Mouse (Mus musculus) spleen, postnatal 4 days (tissue): ENCODE measurements around the gene Stx1a.

Experiments used
- DNase-seq, 2 experiments: peaks; one replicate each; pipeline ENCODE4 v3.0.0; 2022; ENCODE audit warnings: low spot score in 2 of 2

The Stx1a gene

DNA sequence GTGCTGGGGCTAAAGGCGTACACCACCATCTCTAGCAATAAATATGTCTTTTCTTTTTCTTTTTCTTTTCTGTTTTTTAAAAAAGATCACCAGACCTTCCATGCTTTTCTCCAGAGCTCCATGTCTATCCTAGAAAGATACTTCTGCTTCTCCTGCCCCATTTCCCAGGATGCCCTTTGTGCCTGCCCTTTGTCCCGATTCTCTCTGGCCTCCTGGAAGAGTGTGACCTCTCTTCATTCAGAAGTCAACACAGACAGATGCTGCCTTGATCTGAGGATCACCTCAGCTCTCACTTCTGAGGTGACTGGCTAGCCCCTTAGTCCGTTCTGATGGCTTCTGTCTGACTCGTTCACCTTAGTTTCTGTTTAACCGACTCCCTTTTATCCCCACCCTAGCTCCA lies 57.3 kb downstream of the Stx1a start:
- DNase-seq: no peak

DNA sequence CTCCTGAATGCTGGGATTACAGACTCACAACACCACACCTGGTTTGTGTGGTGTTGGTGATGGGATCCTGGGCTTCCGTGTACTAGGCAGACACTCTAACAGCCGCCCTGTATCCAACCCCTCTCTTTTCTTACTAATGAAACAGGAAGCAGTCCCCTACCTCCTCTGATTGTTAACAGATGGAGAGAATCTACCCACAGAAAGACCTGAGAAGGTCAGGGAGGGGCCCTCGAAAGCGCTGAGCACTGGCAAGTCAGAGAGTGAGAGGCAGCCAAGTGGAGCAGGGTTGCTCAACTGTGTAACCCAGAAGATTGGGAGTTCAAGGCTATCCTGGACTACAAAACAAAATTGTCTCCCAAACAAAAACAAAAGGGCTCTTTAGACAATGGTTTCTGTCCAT lies 63.6 kb downstream of the Stx1a start:
- DNase-seq: no peak

DNA sequence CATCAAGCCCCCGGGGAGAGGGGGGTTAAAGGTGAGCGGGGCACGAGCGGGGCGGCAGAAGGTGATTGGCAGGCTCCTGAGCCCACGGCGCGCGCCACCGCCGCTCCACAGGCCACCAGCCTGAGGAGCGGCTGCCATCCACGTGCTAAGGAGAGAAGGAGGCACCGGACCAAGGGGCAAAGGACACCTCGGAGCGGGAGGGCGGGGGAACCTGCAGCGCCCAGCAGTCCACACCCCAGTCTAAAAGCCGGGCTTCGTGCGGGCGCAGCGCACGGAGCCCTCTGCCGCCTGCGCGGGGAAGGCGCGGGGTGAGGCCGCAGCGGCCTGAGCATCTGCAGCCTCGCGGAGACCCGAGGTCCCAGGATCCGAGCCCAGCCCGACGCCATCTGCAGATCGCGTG lies 66.4 kb downstream of the Stx1a start, which contains the start of gene Mlxipl:
Gene Mlxipl, plus strand, starts transcription at position 238 of the 400 bp plus-strand sequence.
- no peak for DNase-seq
